Mouse (Mus musculus) testis, postnatal 14 days (tissue): ENCODE data around the gene Gtf2a1.
"Not testable (repeated sequence)": the region's sequence is repeated elsewhere in the genome, so short reads cannot be mapped to it uniquely, and the experiment has no call there.

ENCODE experiments used
- DNase-seq: peaks from one replicate; pipeline ENCODE4 v3.0.0; 2021; ENCODE audit warnings: low spot score

Gene Gtf2a1

DNA sequence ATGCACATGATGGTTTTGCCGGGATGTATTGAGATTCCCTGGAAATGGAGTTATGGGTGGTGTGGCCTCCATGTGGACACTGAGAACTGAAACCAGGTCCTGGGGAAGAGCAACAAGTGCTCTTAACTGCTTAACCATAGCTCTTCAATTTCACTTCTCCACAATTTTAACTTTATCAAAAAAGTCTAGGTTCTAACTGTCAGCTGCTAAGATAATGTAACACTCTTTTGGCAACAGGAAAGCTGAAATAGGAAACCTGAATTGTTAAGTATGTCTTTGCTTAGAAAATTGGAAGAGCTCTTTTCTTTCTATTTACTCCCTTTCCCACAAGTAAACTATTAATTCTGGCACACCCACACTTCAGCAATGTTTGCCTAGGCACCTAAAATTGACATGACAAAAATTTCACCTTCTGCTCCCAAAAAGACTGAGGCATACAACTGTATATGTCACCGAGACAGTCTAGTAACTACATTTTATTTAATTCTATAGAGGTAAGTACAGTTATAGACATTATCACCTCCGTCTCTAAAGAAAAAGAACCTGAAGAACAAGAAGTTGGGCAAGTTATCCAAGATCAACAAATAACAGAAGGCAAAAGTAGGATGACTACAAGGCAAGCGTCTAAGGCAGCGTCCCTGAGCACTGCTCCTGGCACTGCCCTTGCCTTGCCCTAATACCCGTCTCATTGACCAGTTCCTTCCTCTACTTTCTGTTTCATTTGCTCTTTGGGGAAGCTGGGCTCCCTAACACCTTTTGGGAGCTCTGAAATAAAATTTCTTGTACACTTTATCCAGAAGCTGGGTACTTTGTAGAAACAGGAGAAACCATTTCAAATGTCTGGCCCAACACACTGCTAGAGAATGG lies 8.8 kb downstream of the Gtf2a1 start:
- DNase-seq = no peak

DNA sequence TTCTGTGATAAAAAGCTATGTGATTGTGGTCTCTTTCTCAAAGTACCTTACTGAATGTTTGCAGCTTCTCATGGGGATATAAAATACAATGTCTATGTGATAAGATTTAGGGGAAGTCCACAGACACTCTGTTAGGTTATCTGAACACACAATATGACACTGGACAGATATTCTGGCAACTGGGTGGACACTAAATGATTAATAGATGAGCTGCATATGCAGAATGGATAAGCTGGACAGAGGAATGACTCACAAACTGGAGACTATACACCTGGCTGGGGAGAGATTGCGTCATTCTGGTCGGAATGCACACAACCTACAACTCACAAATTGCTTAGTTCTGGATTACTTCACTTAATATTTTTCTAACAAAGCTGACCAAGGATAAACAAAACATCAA lies 10.6 kb downstream of the Gtf2a1 start:
- no peak for DNase-seq

DNA sequence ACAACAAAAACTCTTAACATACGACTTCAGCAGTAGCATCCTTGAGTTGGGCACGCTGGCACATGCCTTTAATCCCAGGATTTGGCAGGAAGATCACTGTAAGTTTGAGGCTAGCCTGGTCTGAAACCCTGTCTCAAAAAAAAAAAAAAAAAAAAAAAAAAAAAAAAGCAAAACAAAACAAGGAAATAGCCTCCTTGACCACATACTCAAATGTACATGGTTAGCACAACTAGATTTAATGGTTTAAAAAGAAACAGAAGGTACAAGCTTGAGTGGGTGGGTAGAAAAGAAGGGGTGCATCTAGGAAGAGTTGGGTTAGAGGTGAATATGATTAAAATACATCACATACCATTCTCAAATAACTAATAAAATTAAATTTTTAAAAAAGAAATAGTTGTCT lies 18.6 kb downstream of the Gtf2a1 start:
- DNase-seq = no peak

DNA sequence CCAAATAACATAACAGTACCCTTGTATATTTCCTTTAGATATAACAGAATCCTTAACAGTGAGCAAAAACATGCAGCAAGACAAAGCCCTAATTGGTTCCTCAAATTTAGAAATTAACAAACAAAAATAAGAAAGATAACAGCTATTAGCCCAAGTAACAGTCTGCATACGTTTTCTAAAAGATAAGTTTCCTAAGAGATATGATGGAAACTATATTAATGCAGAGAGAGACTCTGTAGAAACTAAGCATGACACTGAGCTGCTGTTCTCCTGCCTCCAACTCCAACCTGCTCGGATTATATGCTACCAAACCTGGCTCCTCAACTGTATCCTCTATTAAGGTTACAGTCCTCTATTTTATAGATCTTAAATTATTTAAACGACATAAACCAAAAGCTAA lies 21.0 kb downstream of the Gtf2a1 start:
- DNase-seq = no peak

DNA sequence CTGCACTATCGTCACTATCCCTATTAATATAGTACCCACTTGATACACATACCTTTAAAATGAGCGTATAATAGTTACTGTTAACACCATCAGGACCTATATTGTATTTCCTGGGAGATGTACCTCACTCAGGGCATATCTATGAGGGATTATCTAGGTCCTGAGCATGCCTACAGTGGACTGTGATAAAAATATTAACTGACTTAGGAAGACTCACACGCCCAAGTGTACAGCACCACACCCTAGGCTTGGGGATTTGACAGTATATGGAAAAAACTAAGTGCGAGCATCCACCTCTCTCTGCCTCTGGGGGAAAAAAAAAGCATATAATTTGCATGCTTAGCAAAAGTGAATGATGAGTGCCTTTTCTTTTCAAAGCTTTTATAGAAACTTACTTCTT lies 23.1 kb downstream of the Gtf2a1 start:
- DNase-seq = no peak

DNA sequence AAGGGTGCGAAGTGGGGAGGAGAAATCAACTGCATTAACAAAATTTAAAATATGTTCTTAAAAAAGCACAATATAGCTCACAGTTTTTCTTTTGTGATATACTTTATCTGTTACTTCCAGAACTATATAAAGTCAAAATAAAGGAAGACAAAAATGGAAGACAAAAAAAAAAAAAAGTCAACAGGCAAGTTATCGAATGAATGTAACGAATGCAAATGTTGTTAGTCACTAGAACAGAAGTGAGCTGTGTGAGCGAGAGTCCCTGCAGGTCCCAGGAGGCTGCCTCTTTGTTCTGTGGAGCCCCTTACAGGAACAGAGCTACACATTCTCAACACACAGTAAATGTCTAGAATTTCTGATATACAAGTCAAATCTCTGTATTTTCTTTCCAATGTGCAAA lies 32.1 kb downstream of the Gtf2a1 start:
- DNase-seq = not testable (repeated sequence)

DNA sequence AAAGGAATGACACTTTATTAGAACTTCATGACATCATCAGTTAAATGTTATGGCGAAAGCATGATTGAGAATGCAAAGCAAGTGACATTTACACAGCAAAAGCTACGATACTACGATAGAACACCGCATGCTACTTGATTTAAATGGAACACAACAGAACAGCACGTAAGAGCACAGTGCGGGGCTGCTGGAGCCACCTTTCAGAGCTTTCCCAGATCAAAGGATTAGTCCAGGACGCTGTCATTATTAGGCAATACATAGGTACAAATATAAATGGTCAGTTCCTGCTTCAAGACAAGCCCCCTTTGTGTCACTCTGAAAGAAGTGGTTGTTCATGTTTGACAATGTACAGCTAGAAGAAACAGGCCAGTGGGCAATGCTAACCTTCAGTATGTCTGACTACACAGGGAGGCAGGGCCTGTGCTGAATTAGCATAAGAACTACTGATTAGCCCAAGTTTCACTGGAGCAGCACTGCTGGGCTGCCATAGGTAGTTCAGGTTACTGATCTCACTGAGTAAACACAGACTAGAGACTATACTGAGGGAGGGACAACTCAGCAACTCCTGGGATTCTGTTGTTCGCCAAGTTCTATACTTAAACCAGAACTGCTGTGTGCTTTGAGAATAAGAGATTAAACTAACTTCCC lies 32.8 kb downstream of the Gtf2a1 start:
- not testable (repeated sequence) for DNase-seq

DNA sequence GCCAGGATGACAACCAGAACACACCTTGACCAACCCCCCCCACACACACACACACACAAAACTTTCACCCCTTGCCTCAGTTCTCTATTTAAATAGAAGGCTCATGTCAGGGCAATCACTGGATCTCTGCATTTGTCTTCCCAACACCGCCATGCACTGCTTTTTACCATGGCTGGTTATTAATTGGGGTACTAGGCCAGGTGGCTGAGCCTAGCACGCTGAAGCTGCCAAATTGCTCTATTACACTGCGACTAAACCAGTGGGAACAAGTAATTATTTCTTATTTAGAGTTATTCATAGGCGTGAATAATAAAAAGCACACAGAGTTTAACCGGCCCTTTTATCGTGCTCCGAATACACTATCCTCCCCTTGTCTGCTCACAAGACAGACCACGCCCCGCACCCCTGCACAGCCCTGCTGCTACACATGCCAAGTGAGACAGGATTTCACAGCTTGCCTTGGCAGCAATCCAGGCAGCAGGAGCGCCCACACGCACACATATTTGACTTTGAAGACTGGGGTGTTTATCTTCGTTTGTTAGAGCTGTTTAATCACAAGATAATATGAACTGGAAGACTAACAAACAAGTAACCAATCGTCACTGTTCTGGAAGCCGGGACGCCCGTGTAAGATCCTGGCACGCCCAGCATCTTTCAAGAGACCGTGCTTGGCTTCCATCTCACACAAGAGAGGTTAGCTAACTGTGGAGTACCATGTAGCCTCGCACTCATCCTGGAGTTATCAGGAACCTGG lies 38.3 kb downstream of the Gtf2a1 start:
- DNase-seq = peak; percentile 31

DNA sequence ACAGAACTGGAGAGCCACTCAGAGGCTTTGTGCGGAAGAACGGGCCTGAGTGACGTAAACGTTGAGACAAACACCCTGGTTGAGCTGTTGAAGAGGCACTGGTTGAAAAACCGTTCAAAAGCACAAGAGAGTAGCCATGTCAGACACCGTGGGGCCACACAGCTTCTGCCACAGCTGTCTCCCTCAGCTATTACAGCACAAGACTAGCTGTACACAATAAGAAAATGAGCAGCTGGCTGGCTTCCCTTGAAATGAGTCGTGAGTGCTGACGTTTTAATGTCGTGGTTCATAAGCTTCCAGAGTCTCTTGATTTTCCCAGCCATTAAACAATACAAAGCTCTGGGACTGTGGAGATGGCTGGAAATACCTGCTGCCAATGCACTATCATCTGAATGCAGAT lies 40.8 kb downstream of the Gtf2a1 start:
- no peak for DNase-seq

DNA sequence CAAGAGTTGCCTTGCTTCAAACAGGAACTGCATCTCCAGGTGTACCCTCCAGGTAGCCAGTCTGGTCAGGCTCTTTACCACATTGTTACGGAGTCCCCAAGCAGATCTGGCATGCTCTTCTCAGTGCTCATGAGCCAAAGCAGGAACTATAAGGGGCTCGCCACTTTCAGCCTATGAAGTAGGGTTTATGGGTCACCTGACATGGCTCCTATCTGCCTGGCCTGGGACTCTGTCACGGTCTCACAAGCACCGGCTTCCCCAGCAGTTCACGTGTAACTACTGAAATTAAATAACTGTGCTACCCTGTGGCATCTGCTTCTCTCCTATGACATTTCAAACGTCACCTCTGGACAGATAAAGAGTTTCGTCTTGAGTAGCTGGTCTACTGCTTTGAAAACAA lies 50.1 kb downstream of the Gtf2a1 start:
- DNase-seq = no peak

DNA sequence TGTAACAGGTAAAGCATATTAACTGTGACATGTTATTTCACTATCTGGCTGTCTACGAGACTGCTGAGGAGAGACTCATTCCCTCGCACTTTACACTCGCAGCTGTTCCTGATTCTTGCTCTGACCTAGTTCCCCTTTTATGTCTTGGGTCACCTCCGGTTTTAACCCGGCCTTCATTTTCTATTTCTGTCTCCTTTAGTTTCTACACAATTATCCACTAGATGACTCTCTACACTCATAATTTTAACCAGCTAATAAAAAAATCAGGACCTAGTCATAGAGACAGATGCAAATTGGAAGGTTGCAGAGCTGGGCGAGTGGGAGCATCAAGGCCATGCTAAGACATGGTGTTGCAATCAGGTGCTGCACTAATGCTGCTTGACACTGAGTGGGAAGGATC lies 55.8 kb downstream of the Gtf2a1 start:
- no peak for DNase-seq

DNA sequence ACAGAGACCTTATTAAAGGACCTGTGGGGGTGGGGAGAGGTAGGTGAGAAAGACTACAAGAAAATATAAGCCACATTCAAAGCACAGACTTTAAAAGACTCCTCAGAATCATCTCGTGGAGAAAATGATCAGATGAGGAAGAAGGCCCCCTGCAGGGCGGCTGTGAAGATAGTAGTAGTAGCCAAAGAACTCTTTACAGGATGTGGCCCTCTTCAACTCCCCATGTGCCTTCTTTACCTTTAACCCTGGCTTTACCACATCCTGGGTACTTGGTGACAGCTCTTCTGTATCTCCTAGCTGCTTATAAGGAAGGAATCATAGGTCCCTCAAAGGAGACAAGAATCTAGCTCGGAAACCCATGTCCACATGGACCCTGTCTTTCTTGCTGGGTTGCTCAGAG lies 66.7 kb downstream of the Gtf2a1 start:
- no peak for DNase-seq

DNA sequence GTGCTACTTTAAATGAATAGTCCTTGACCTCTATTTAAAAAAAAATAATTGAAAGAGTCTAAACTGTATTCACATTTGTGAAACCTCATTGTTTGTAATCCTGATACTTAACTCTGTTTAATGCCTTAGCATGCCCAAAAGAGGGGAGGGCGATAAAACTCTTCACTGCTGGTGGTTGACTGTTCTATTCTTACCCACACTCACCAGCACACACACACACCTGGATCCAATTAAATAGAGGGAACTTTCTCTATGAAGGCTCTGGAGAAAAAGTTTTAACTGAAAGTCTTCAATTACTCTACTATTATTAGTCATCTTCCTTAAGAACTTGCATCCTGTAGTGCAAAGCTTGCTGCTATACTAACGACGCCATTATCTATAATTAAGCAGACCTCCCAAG lies 72.5 kb downstream of the Gtf2a1 start:
- no peak for DNase-seq

DNA sequence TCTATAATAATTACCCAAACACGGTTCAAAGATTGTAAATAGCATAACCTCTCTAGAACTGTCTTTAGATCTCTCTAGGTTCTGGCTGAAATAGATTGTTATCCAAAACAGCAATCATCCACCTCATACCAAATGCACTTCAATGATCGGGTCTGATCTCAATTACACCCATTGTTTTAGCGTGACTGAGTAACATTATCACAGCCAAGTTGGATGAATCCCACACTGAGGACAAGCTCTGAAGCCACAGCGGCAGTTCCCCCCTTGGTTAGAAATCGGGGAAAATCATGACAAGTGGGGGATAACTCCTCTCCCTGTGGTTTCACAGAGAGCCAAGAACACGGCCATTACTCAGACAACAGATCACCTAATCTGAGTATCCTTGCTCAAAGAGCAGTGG lies 76.3 kb downstream of the Gtf2a1 start:
- no peak for DNase-seq

DNA sequence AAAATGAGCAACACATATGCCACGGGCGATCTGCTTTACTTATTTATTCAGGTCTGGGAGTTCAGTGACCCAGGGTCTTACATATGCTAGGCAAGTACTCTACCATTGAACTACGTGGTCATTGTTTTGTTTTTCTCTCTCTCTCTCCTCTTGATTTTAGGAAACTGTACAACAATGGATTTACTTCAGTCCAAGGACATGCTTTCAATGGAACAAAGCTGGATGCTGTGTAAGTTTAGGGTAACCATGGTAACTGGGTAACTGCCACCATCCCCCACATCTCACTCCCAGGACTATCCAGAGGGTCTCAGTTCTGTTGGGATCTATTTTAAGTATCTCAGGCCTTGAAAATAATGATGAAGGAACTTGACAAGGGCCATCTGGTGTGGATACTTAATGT lies 78.5 kb downstream of the Gtf2a1 start:
- DNase-seq = no peak
